Mouse (Mus musculus) MEL (cell line): Measurements from ENCODE around the gene Aqp6. TPM values are rescaled to one million over a fixed set of nuclear protein-coding genes. Genes with fewer than 3 reads are reported as not detected.

Experiments
- DNase-seq: peaks from one replicate; pipeline ENCODE4 v3.0.0; 2011; ENCODE audit warnings: low read depth, low spot score
- H3K27ac ChIP-seq: 2 replicates; pipeline ENCODE4 v1.5.1; 2012; ENCODE audit warnings: low read depth, mild to moderate bottlenecking, control low read depth, low read length, moderate library complexity; ENCODE audit not compliant: control insufficient read depth
- H3K27me3 ChIP-seq, 2 experiments: fragments of 150-350 bp in 1 of 2; sonication (generic) in 1 of 2; 2 replicates each; pipeline ENCODE4 v1.6.1; 2012; ENCODE audit warnings: low read length in 2 of 2, mild to moderate bottlenecking in 2 of 2, improper control_type of control experiment in 1 of 2, moderate library complexity in 1 of 2; ENCODE audit not compliant: insufficient read depth in 2 of 2, control insufficient read depth in 1 of 2
- H3K36me3 ChIP-seq, 2 experiments: 2 replicates each; pipeline ENCODE4 v1.6.1; 2012 to 2014; ENCODE audit warnings: low read length in 2 of 2, improper control_type of control experiment in 1 of 2, inconsistent platforms in 1 of 2, mild to moderate bottlenecking in 1 of 2; ENCODE audit not compliant: insufficient read depth in 2 of 2, control insufficient read depth in 1 of 2
- H3K4me1 ChIP-seq, 2 experiments: fragments of 150-350 bp in 1 of 2; sonication (generic) in 1 of 2; 2 replicates each; pipeline ENCODE4 v1.6.1; 2012; ENCODE audit warnings: low read length in 2 of 2, improper control_type of control experiment in 1 of 2, mild to moderate bottlenecking in 1 of 2; ENCODE audit not compliant: insufficient read depth in 2 of 2, control insufficient read depth in 1 of 2
- H3K4me3 ChIP-seq, 2 experiments: fragments of 150-350 bp in 1 of 2; sonication (generic) in 1 of 2; 2 replicates each; pipeline ENCODE4 v1.5.1; 2012; ENCODE audit warnings: low read depth in 2 of 2, low read length in 2 of 2, mild to moderate bottlenecking in 2 of 2, moderate library complexity in 2 of 2, control low read depth in 1 of 2, improper control_type of control experiment in 1 of 2; ENCODE audit not compliant: control insufficient read depth in 1 of 2, insufficient read depth in 1 of 2
- H3K79me2 ChIP-seq: 2 replicates; pipeline ENCODE4 v1.6.1; 2012; ENCODE audit warnings: mild to moderate bottlenecking, low read length, moderate library complexity; ENCODE audit not compliant: control insufficient read depth, poor library complexity, insufficient read depth
- H3K9ac ChIP-seq: 2 replicates; pipeline ENCODE4 v1.6.1; 2012; ENCODE audit warnings: low read depth, mild to moderate bottlenecking, control low read depth, low read length, moderate library complexity; ENCODE audit not compliant: control insufficient read depth, poor library complexity, severe bottlenecking
- H3K9me3 ChIP-seq: fragments of 150-350 bp; sonication (generic); replicated peaks from 2 replicates; pipeline ENCODE4 v1.6.1; 2012; ENCODE audit warnings: mild to moderate bottlenecking, low read length, improper control_type of control experiment, moderate library complexity; ENCODE audit not compliant: insufficient read depth
- BHLHE40 ChIP-seq: IDR thresholded peaks from 2 replicates; pipeline ENCODE4 v1.6.1; 2012; ENCODE audit warnings: low read depth, mild to moderate bottlenecking, inconsistent platforms, low read length, improper control_type of control experiment, borderline replicate concordance
- E2F4 ChIP-seq: IDR thresholded peaks from 2 replicates; pipeline ENCODE4 v1.6.1; 2011; ENCODE audit warnings: low read depth, low read length, improper control_type of control experiment, borderline replicate concordance
- ELF1 ChIP-seq: IDR thresholded peaks from 2 replicates; pipeline ENCODE4 v1.6.1; 2014; ENCODE audit warnings: low read depth, mild to moderate bottlenecking, inconsistent platforms, low read length, improper control_type of control experiment, moderate library complexity
- GATA1 ChIP-seq: IDR thresholded peaks from 2 replicates; pipeline ENCODE4 v1.6.1; 2011; ENCODE audit warnings: low read depth, low read length, improper control_type of control experiment
- MAFK ChIP-seq: IDR thresholded peaks from 2 replicates; pipeline ENCODE4 v1.6.1; 2011; ENCODE audit warnings: low read depth, mild to moderate bottlenecking, low read length, improper control_type of control experiment, borderline replicate concordance
- MAX ChIP-seq: IDR thresholded peaks from 2 replicates; pipeline ENCODE4 v1.6.1; 2011; ENCODE audit warnings: low read length, improper control_type of control experiment
- MYC ChIP-seq: IDR thresholded peaks from 2 replicates; pipeline ENCODE4 v1.6.1; 2011; ENCODE audit warnings: low read depth, mild to moderate bottlenecking, low read length, improper control_type of control experiment, moderate library complexity
- NRF1 ChIP-seq: IDR thresholded peaks from 2 replicates; pipeline ENCODE4 v1.6.1; 2014; ENCODE audit warnings: low read depth, mild to moderate bottlenecking, inconsistent platforms, low read length, improper control_type of control experiment, moderate library complexity; ENCODE audit not compliant: poor library complexity, insufficient read depth, severe bottlenecking
- POLR2A ChIP-seq, 2 experiments: IDR thresholded peaks; 2 replicates each; pipeline ENCODE4 v1.6.1; 2011 to 2012; ENCODE audit warnings: low read length in 2 of 2, mild to moderate bottlenecking in 2 of 2, control low read depth in 1 of 2, improper control_type of control experiment in 1 of 2, low read depth in 1 of 2, moderate library complexity in 1 of 2; ENCODE audit not compliant: control insufficient read depth in 1 of 2, insufficient read depth in 1 of 2, poor library complexity in 1 of 2
- POLR2AphosphoS5 ChIP-seq: IDR thresholded peaks from 2 replicates; pipeline ENCODE4 v1.6.1; 2012; ENCODE audit warnings: low read depth, borderline replicate concordance, mild to moderate bottlenecking, inconsistent platforms, low read length, moderate library complexity, mixed read lengths
- TAL1 ChIP-seq: IDR thresholded peaks from 2 replicates; pipeline ENCODE4 v1.6.1; 2012; ENCODE audit warnings: mild to moderate bottlenecking, inconsistent platforms, low read length, moderate library complexity, mixed read lengths
- TCF12 ChIP-seq: IDR thresholded peaks from 2 replicates; pipeline ENCODE4 v1.6.1; 2014; ENCODE audit warnings: low read depth, mild to moderate bottlenecking, inconsistent platforms, low read length, improper control_type of control experiment, moderate library complexity
- UBTF ChIP-seq: IDR thresholded peaks from 2 replicates; pipeline ENCODE4 v1.6.1; 2012; ENCODE audit warnings: low read depth, mild to moderate bottlenecking, inconsistent platforms, low read length, improper control_type of control experiment, moderate library complexity, borderline replicate concordance; ENCODE audit not compliant: insufficient read depth
- ZC3H11A ChIP-seq: IDR thresholded peaks from 2 replicates; pipeline ENCODE4 v1.6.1; 2012; ENCODE audit warnings: low read depth, mild to moderate bottlenecking, inconsistent platforms, low read length, improper control_type of control experiment
- ZNF384 ChIP-seq: IDR thresholded peaks from 2 replicates; pipeline ENCODE4 v1.6.1; 2012; ENCODE audit warnings: low read depth, mild to moderate bottlenecking, inconsistent platforms, low read length, improper control_type of control experiment
- polyA plus RNA-seq, 2 experiments: library from polyadenylated mRNA; stranded (reverse) in 1 of 2; unstranded in 1 of 2; fragments of >175 nt in 1 of 2; fragments of >200 nt in 1 of 2; gene quantifications; 2 replicates each; pipeline versions ENCODE4 v1.2.1 to v1.2.4; 2012; ENCODE audit warnings: low replicate concordance in 2 of 2, low read depth in 1 of 2; ENCODE audit not compliant: insufficient read length in 2 of 2, insufficient read depth in 1 of 2, missing spikeins in 1 of 2
- total RNA-seq: library from RNA; depleted of rRNA; stranded (reverse); fragments of 300-350 nt; gene quantifications from 2 replicates; pipeline ENCODE4 v1.2.3, GENCODE M21; 2012

The Aqp6 gene
- total and polyA plus RNA-seq, 3 experiments: not detected

DNA sequence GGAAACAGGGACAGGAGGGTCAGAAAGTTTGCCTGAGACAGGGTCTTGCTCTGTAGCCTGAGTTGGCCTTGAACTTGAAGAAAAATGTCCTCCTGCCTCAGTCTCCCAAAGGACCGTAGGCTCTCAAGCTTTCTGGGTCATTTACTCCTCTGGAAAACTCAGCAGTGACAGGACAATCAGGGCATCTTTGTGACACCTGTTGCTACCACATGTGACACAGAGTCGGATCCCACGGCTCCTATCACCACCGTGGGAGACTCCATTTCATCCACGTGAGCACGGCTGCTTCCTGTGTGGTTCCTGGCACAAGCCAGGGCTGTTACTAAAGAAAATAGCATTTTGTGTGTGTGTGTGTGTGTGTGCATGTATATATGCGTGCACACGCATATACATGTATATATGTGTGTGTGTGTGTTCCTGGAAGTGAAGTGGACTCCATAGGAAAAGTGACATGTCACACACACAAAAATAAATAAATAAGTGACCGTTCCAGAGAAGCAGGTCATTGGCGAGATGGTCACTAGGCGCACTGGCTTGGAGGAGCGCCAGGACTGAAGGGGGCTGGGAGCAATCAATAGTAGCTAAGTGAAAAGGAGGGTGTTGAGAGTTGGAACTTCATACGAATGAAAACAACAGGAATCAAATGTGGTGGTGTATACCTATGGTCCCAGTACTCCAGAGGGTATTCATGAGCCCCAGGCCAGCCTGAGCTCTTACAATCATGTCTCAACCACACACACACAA lies 7.4 kb downstream of the Aqp6 start:
- no peak for TF ChIP-seq POLR2A (IDR thresholded peaks at IDR 0.05; ENCODE audit: control insufficient read depth in 1 of 2, insufficient read depth in 1 of 2, low read depth in 1 of 2, low read length in 2 of 2, poor library complexity in 1 of 2)
- TF ChIP-seq ELF1: no peak
- no peak for TF ChIP-seq POLR2AphosphoS5
- TF ChIP-seq MAFK: no peak
- no peak for TF ChIP-seq TCF12
- no peak for TF ChIP-seq MYC
- TF ChIP-seq E2F4: no peak
- no peak for TF ChIP-seq BHLHE40
- no peak for TF ChIP-seq NRF1
- TF ChIP-seq TAL1: no peak
- no peak for TF ChIP-seq ZC3H11A

GRCm38 (mm10) chr15:99611563-99611962 lies 10.4 kb downstream of the Aqp6 start:
- TF ChIP-seq UBTF (no peak), GATA1 (no peak), MAX (no peak), POLR2A (IDR thresholded peaks at IDR 0.05; ENCODE audit: control insufficient read depth in 1 of 2, insufficient read depth in 1 of 2, low read depth in 1 of 2, low read length in 2 of 2, poor library complexity in 1 of 2) (no peak), ZNF384 (no peak)
- H3K27ac ChIP-seq: no peak overlapping the region

More for the DNA sequence above, 7.4 kb downstream of the Aqp6 start:
- H3K79me2 ChIP-seq: no peaks in the 10 kb centered on the region
- H3K36me3 ChIP-seq: peaks cover 0 to 11% of the 10 kb centered on the region in 2 experiments; a peak in 2 of 4 replicates
- no peak overlapping the region for H3K4me3 ChIP-seq
- H3K27ac ChIP-seq: no peak overlapping the region
- peaks cover 0 to 11% of the 10 kb centered on the region in 2 experiments; a peak in 3 of 4 replicates for H3K27me3 ChIP-seq
- H3K9ac ChIP-seq: no peak overlapping the region
- no peaks in the 10 kb centered on the region for H3K9me3 ChIP-seq
- DNase-seq: no peak
- peaks cover 0 to 22% of the 10 kb centered on the region in 2 experiments; a peak in 3 of 4 replicates for H3K4me1 ChIP-seq

More at GRCm38 (mm10) chr15:99611563-99611962, 10.4 kb downstream of the Aqp6 start:
- H3K9ac ChIP-seq: no peak overlapping the region
- H3K4me1 ChIP-seq: peaks cover 0 to 14% of the 10 kb centered on the region in 2 experiments; a peak in 3 of 4 replicates
- peaks cover 0 to 11% of the 10 kb centered on the region in 2 experiments; a peak in 2 of 4 replicates for H3K36me3 ChIP-seq
- H3K79me2 ChIP-seq: no peaks in the 10 kb centered on the region
- peaks cover 1 to 13% of the 10 kb centered on the region in 2 experiments for H3K27me3 ChIP-seq
- no peaks in the 10 kb centered on the region for H3K9me3 ChIP-seq
- no peak for DNase-seq
- no peak overlapping the region for H3K4me3 ChIP-seq
